Mouse (Mus musculus) bone marrow, adult 2 months (tissue): ENCODE data around the gene Itga6.
"Not testable (repeated sequence)": the region's sequence is repeated elsewhere in the genome, so short reads cannot be mapped to it uniquely, and the experiment has no call there.

Experiments
- CTCF ChIP-seq: fragments of 200-500 bp; IDR thresholded peaks from 2 replicates; pipeline ENCODE4 v1.5.1; 2011; ENCODE audit warnings: low read length, control low read depth; ENCODE audit not compliant: control insufficient read depth, insufficient read depth
- POLR2A ChIP-seq: fragments of 200-500 bp; IDR thresholded peaks from 2 replicates; pipeline ENCODE4 v1.6.1; 2011; ENCODE audit warnings: low read depth, mild to moderate bottlenecking, control low read depth, low read length, borderline replicate concordance; ENCODE audit not compliant: control insufficient read depth

- not testable (repeated sequence) for TF ChIP-seq CTCF, POLR2A
These were observed 160.9 kb downstream of the Itga6 start for GRCm38 (mm10) chr2:71906356-71906755.
